Mouse (Mus musculus): ENCODE data around the gene Mindy4. TPM values are rescaled to one million over a fixed set of nuclear protein-coding genes. Genes with fewer than 3 reads are reported as not detected.

The Mindy4 gene
- polyA plus RNA-seq (2014; fragmentation: Illumina TruSeq; extraction: RNeasy Lipid Tissue Mini Kit (QIAGEN cat#74804); ENCODE audit: low read depth, low replicate concordance): 2.6 TPM

DNA sequence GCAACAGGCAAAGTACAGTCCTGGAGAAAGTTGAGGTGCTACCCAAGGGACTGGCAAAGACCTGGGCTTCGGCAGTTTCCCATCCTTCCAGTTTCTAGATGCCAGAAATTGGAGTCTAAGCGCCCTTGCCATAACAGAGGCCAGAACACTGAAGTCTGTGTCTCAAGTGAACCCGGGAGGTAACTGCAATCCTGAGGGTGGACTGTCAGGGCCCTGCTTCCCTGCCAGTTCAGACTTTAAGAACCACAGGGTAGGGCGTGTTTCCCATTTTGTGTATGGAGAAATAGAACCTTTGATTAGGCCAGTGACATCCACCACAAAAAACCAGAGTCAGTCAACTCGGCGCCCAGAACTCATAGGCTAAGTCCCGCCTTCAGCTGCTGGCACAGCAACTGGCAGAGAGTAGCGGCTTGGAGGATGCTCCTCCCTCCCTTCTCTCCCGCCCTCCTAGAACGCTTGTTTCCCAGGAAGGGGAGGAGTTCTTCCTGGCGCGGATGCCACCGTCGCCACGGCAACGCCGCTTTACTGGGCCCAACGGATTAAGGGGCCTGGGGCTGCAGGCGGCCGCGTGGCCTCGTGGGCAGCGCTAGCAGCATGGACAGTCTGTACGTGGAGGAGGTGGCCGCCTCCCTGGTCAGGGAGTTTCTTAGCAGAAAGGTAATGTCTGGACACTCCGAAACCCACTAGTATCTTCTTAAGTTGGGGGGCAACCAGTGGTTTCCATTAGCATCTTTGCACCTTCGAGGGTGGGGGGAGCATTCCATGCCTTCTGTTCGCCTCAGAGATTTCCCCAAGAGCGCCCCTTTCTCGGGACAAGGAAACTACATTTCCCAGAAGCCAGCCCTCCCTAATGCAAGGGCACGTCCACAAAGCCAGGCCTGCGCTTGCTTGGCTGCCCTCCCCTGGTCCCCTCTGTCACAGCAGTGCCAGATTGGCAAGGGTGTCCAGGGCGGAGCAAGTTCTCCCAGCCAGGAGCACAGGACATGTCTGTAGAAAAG is at the start of gene Mindy4:
Gene Mindy4 (plus strand): TSS at position 471 of the 998 bp plus-strand sequence.

DNA sequence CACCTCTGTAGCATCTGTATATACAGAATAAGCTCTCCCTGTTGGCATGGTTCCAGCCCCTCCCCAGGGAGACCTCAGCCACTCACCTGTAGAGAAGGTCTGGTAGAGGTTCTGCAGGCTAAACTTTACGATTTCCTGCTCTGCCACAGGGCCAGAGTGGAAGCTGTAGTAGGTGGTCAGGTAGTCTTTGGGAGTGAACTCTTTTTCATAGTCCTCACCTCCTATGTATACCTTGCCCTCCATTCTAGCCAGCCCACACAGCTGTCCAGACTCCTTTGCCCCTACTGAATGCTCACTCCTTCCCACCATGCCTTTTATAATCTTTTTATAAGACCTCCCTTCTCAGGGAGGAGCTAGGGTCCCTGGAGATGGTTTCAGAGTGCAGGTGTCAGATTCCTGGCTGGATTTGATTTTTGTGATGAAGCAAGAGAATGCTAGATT is 28.4 kb upstream of the Mindy4 start, which contains the start of gene Inmt:
Gene Inmt (minus strand): TSS at position 303 of the 441 bp plus-strand sequence.

DNA sequence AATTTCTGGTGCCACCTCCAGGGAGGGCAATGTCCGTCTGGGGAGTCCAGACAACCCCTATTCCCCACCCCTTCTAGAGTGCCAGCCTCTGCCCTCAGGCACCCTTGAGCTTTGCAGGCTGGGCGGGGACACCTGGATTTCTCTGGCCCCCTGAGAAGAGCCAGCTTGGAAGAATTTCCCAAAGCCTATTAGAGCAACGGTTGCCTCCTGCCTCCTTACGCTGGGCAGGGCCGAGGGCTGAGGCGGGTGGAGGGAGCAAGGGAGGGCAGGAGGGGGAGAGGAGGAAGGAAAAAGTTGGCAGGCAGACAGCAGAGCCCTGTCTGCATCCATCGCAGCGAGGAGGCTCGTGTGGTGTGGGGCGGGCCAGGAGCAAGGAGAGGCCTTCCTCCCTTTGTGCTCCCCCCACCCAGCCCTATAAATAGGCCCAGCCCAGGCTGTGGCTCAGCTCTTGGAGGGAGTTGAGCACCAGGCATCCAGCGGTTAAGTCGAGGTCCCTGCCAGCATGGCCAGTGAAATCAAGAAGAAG is 132.9 kb downstream of the Mindy4 start, which contains the start of gene Aqp1:
Gene Aqp1 (plus strand): TSS at position 444 of the 526 bp plus-strand sequence.

Other genes starting within 250 kb of the Mindy4 start
- gene Nod1, start 230.8 kb upstream of the Mindy4 start, polyA plus RNA-seq (2014; fragmentation: Illumina TruSeq; extraction: RNeasy Lipid Tissue Mini Kit (QIAGEN cat#74804); ENCODE audit: low read depth, low replicate concordance): 4.8 TPM
- 14.5 TPM for gene Ggct, start 210.4 kb upstream of the Mindy4 start, polyA plus RNA-seq (2014; fragmentation: Illumina TruSeq; extraction: RNeasy Lipid Tissue Mini Kit (QIAGEN cat#74804); ENCODE audit: low read depth, low replicate concordance)
- 98.3 TPM for gene Gars, start 165.4 kb upstream of the Mindy4 start, polyA plus RNA-seq (2014; fragmentation: Illumina TruSeq; extraction: RNeasy Lipid Tissue Mini Kit (QIAGEN cat#74804); ENCODE audit: low read depth, low replicate concordance)
- not detected for gene Crhr2, start 70.4 kb upstream of the Mindy4 start, polyA plus RNA-seq (2014; fragmentation: Illumina TruSeq; extraction: RNeasy Lipid Tissue Mini Kit (QIAGEN cat#74804); ENCODE audit: low read depth, low replicate concordance)
- gene Inmt, start 28.3 kb upstream of the Mindy4 start, polyA plus RNA-seq (2014; fragmentation: Illumina TruSeq; extraction: RNeasy Lipid Tissue Mini Kit (QIAGEN cat#74804); ENCODE audit: low read depth, low replicate concordance): 3.3 TPM
- gene Aqp1, start 133.0 kb downstream of the Mindy4 start, polyA plus RNA-seq (2014; fragmentation: Illumina TruSeq; extraction: RNeasy Lipid Tissue Mini Kit (QIAGEN cat#74804); ENCODE audit: low read depth, low replicate concordance): 9.0 TPM
- gene Ghrhr, start 172.9 kb downstream of the Mindy4 start, polyA plus RNA-seq (2014; fragmentation: Illumina TruSeq; extraction: RNeasy Lipid Tissue Mini Kit (QIAGEN cat#74804); ENCODE audit: low read depth, low replicate concordance): not detected
- gene Adcyap1r1, start 248.6 kb downstream of the Mindy4 start, polyA plus RNA-seq (2014; fragmentation: Illumina TruSeq; extraction: RNeasy Lipid Tissue Mini Kit (QIAGEN cat#74804); ENCODE audit: low read depth, low replicate concordance): 15.7 TPM

Measured in adrenal gland, adult 10 weeks (tissue).